Mouse (Mus musculus): ENCODE data around the gene Susd4. TPM values are rescaled to one million over a fixed set of nuclear protein-coding genes. Genes with fewer than 3 reads are reported as not detected.

Gene Susd4
- total RNA-seq, 4 experiments from 2014 or later = 0.19 to 0.36 (median 0.19) TPM

DNA sequence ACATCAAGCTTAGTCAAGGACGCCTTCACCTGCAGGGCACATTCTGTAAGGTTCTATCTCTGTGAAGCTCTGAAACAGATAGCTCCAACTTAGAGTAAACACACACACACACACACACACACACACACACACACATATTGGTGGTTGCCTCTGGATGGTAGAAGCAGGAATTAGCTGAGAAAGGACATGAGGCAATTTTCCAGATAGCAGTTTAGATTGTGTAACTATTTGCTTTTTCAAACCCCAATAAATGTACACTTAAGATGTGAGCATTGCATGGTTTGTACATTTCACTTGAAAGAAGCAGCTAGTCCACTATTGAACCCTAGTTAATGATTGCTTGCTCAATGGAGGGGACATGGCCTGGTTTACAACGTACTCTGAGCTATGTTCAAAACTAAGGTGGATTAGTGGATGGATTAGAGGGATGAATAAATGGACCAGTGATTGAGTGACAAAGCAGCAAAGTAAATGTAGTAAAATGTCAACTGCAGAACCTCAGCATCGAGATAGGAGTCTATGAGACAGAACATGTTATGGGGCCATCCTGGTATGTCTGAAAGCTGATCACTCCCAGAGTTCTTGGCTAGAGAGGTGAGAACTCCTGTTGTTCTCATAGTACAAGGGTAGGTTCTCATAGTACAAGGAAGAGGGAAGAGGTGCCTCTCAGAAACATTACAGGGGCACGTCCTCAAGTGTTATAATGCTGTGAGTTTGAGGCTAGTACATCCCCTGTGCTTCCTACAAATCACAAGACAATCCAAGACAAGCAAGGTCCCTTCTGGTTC is 150.7 kb downstream of the Susd4 start:
- no peak for DNase-seq (ENCODE audit: low spot score in 2 of 2)

GRCm38 (mm10) chr1:182916166-182916565 is 152.5 kb downstream of the Susd4 start:
- no peak for DNase-seq (ENCODE audit: low spot score in 2 of 2)

- no peak for DNase-seq (ENCODE audit: low spot score in 2 of 2)
Measured at GRCm38 (mm10) chr1:182918718-182919346, 155.2 kb downstream of the Susd4 start.

DNA sequence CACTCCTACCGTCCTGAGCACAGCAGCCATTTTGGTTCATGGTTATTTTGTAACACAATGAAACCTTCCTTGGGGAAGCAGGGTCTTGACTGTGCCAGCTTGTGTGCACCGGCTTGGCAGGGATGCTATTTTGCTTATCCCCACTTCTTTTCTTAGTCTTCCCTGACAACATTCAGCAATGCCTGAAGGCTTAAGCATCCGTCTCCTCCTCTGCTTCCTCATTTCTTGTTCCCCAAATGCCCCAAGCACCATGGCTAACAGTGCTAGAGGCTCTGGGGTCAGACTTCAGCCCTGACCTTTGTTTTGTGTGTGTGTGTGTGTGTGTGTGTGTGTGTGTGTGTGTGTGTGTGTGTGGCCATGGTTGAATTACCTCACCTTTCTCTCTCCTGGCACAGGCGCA is 159.2 kb downstream of the Susd4 start:
- DNase-seq (ENCODE audit: low spot score in 2 of 2) = no peak

DNA sequence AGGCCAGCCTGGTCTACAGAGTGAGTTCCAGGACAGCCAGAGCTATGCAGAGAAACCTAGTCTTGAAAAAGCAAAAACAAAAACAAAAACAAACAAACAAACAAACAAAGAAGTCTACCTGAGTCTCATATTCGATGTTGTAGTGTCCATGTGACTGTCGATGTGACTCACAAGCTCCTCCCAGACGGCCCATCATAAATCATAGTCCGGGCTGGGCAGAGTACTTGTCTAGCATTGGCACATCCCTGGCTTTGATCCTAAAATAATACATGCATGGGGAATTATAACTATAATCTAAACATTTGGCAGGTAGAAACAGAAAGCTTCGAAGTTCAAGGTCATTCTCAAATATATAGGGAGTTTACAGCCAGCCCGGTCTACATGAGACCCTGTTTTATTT is 162.8 kb downstream of the Susd4 start:
- DNase-seq (ENCODE audit: low spot score in 2 of 2) = no peak

- DNase-seq (ENCODE audit: low spot score in 2 of 2) = no peak
Measured at GRCm38 (mm10) chr1:182927878-182928851, 164.5 kb downstream of the Susd4 start.

GRCm38 (mm10) chr1:182935469-182935868 is 171.8 kb downstream of the Susd4 start:
- no peak for DNase-seq (ENCODE audit: low spot score in 2 of 2)

GRCm38 (mm10) chr1:182937486-182938120 is 173.9 kb downstream of the Susd4 start:
- DNase-seq (ENCODE audit: low spot score in 2 of 2) = no peak

- DNase-seq (ENCODE audit: low spot score in 2 of 2) = no peak
Measured at GRCm38 (mm10) chr1:182941921-182942320, 178.3 kb downstream of the Susd4 start.

DNA sequence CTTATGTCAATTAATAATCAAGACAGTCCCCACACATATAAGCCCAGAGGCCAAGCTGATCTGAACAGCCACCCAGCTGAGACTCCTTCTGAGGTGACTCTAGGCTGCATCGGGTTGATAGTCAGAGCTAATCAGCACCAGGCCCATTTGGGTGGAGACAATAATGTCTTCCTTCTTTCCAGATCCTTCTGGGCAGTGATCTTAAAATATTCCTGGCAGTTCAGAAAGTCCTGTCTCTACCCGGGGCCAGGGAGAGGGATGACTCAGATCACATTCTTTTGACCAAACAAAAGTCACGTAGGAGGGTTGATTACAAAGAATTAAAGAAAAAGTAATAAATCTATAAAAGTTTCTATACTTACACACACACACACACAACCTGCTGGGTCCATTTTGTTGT is 180.3 kb downstream of the Susd4 start:
- DNase-seq (ENCODE audit: low spot score in 2 of 2) = no peak

DNA sequence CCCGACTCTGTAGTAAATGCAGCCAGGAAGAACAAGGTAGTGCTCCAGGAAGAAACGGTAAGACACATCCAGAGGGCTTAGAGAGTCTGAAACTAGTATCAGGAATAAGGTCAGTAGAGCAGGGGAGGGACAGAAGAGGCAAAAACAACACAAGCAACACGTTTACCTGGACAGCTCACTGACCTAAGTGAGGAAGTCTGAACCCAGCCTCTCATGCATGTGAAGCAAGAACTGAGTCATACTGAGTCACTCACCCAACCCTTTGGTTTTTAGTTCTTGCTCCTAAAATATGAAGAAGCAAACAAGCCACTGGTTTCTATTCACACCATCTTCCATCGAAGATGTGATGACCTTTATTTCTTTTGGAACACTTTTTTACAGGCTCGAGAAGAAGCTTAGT is 181.0 kb downstream of the Susd4 start:
- no peak for DNase-seq (ENCODE audit: low spot score in 2 of 2)

- no peak for DNase-seq (ENCODE audit: low spot score in 2 of 2)
Measured at GRCm38 (mm10) chr1:182945561-182945960, 181.9 kb downstream of the Susd4 start.

Other genes starting within 250 kb of the Susd4 start
- 10 to 100 TPM; 46.6 to 49.7 (median 47.6) TPM for gene Capn2, start 246.3 kb upstream of the Susd4 start, total RNA-seq (2022)
- gene Capn8, start 198.9 kb upstream of the Susd4 start, total RNA-seq (2022) = not detected
- gene Ccdc185, start 14.7 kb upstream of the Susd4 start, total RNA-seq (2022) = not detected
- gene Tlr5, start 190.9 kb downstream of the Susd4 start, total RNA-seq (2022) = 1 to 10 TPM in 1 of 4 experiments, under 1 TPM in 3; 0.51 to 1.2 (median 0.82) TPM